ENCODE assay signal across 13 mouse cellular contexts in the genomic region with DNA sequence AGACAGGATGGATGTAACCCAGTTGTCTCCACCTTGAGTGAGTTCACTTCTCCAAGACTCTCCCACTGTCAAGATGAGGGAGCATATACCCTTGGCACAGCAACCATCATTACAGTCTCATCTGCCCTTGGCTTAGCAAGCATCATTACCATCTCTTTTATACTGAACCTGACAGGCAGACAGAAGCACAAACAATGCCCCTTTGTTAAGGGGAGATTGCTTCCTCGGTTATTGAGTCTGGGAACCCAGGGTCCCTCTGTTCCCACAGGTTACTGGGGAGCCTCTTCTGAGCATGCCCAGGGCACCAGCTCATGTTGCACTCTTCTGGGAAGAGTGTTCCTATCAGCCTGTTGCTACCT.
DNase-seq lines count a peak whose midpoint lies in the region; ATAC-seq lines count a peak whose summit lies in the region.
"Had no signal": no experiment of that assay in that cellular context is flagged by ENCODE, and none has a peak within 500 bp of the region (broad histone marks: within the 10 kb centered on the region; RNA-seq: fewer than 3 reads in every experiment).

No protein-coding gene starts in this region.

- peak overlapping the region; percentile 60; the same call in 1 of the 2 replicates for H3K27ac ChIP-seq in heart, embryonic 10.5 days
- H3K27ac ChIP-seq in heart, embryonic 12.5 days (ENCODE audit: poor library complexity, severe bottlenecking), result no peak overlapping the region
- H3K27ac ChIP-seq in embryonic facial prominence, embryonic 10.5 days (replicated peaks), result peak overlapping the region; percentile 78
- H3K27ac ChIP-seq in hindbrain, embryonic 12.5 days, result peak overlapping the region; percentile 78
- 0 out of 2 replicates have a peak overlapping the region, but pooled peaks have one; percentile 69 for H3K27ac ChIP-seq in midbrain, embryonic 15.5 days
- H3K27ac ChIP-seq: liver, embryonic 12.5 days had no signal

- H3K9me3 ChIP-seq in heart, embryonic 10.5 days, result no peaks in the 10 kb centered on the region
- H3K9me3 ChIP-seq in heart, embryonic 12.5 days (replicated peaks), result no peaks in the 10 kb centered on the region
- H3K9me3 ChIP-seq in embryonic facial prominence, embryonic 10.5 days, result no peaks in the 10 kb centered on the region
- H3K9me3 ChIP-seq in hindbrain, embryonic 12.5 days (replicated peaks), result no peaks in the 10 kb centered on the region
- H3K9me3 ChIP-seq in midbrain, embryonic 15.5 days, result no peaks in the 10 kb centered on the region
- H3K9me3 ChIP-seq: liver, embryonic 12.5 days had no signal

- H3K4me2 ChIP-seq in heart, embryonic 12.5 days, result no peak overlapping the region
- no peak overlapping the region for H3K4me2 ChIP-seq in hindbrain, embryonic 12.5 days (replicated peaks)
- no peak overlapping the region for H3K4me2 ChIP-seq in midbrain, embryonic 15.5 days
- H3K4me2 ChIP-seq: liver, embryonic 12.5 days had no signal

- H3K4me3 ChIP-seq in heart, embryonic 10.5 days, result no peak overlapping the region
- H3K4me3 ChIP-seq in heart, embryonic 12.5 days, result no peak overlapping the region
- H3K4me3 ChIP-seq in embryonic facial prominence, embryonic 10.5 days, result no peak overlapping the region
- H3K4me3 ChIP-seq in hindbrain, embryonic 12.5 days, result no peak overlapping the region
- H3K4me3 ChIP-seq in midbrain, embryonic 15.5 days, result no peak overlapping the region
- H3K4me3 ChIP-seq: erythroblast, embryonic 14.5 days; liver, embryonic 12.5 days had no signal

- 0 out of 2 replicates have a peak, but pooled peaks cover 5% of the 10 kb centered on the region for H3K36me3 ChIP-seq in heart, embryonic 10.5 days
- H3K36me3 ChIP-seq in heart, embryonic 12.5 days, result peaks cover 9% of the 10 kb centered on the region
- H3K36me3 ChIP-seq in embryonic facial prominence, embryonic 10.5 days (replicated peaks), result peaks cover 59% of the 10 kb centered on the region
- peaks cover 29% of the 10 kb centered on the region for H3K36me3 ChIP-seq in hindbrain, embryonic 12.5 days
- H3K36me3 ChIP-seq in midbrain, embryonic 15.5 days (replicated peaks), result no peaks in the 10 kb centered on the region
- H3K36me3 ChIP-seq: liver, embryonic 12.5 days had no signal

- peaks cover 51% of the 10 kb centered on the region for H3K4me1 ChIP-seq in heart, embryonic 10.5 days
- H3K4me1 ChIP-seq in heart, embryonic 12.5 days (replicated peaks), result peaks cover 42% of the 10 kb centered on the region
- H3K4me1 ChIP-seq in embryonic facial prominence, embryonic 10.5 days, result peaks cover 78% of the 10 kb centered on the region
- H3K4me1 ChIP-seq in hindbrain, embryonic 12.5 days, result peaks cover 66% of the 10 kb centered on the region
- H3K4me1 ChIP-seq in midbrain, embryonic 15.5 days, result peaks cover 45% of the 10 kb centered on the region

- no peak for ATAC-seq in heart, embryonic 12.5 days (ENCODE audit: insufficient number of reproducible peaks, low FRiP score)
- peak; percentile 61 for ATAC-seq in hindbrain, embryonic 12.5 days (ENCODE audit: low FRiP score)
- ATAC-seq in midbrain, embryonic 15.5 days (replicated peaks), result no peak
- ATAC-seq: liver, embryonic 12.5 days had no signal

- no peak overlapping the region for H3K9ac ChIP-seq in heart, embryonic 12.5 days
- H3K9ac ChIP-seq in hindbrain, embryonic 12.5 days, result no peak overlapping the region
- H3K9ac ChIP-seq in midbrain, embryonic 15.5 days, result no peak overlapping the region
- H3K9ac ChIP-seq: liver, embryonic 12.5 days had no signal

- DNase-seq in heart, embryonic 10.5 days (ENCODE audit: low spot score), result no peak
- no peak for DNase-seq in embryonic facial prominence, embryonic 10.5 days (ENCODE audit: low spot score)
- DNase-seq in left cerebral cortex, adult 9 months (ENCODE audit: low spot score in 2 of 2), result no peak
- DNase-seq in yolk sac, embryonic 10.5 days (ENCODE audit: low spot score), result no peak
- no peak for DNase-seq in adrenal gland, adult 18-20 months (ENCODE audit: low spot score in 2 of 2)
- DNase-seq: cerebellum, postnatal 36 days; gastrocnemius, postnatal 36 days; kidney, adult 9 months had no signal

- H3K27me3 ChIP-seq in heart, embryonic 10.5 days (ENCODE audit: insufficient read depth, poor library complexity, severe bottlenecking), result no peaks in the 10 kb centered on the region
- H3K27me3 ChIP-seq in heart, embryonic 12.5 days (replicated peaks), result no peaks in the 10 kb centered on the region
- no peaks in the 10 kb centered on the region for H3K27me3 ChIP-seq in embryonic facial prominence, embryonic 10.5 days (replicated peaks; ENCODE audit: low read depth, poor library complexity, severe bottlenecking)
- no peaks in the 10 kb centered on the region for H3K27me3 ChIP-seq in hindbrain, embryonic 12.5 days
- no peaks in the 10 kb centered on the region for H3K27me3 ChIP-seq in midbrain, embryonic 15.5 days (replicated peaks)

- WGBS in heart, embryonic 10.5 days, result 43% methylated on average over 1 of the region's 1 CpGs
- WGBS in heart, embryonic 12.5 days, result 26% methylated on average over 1 of the region's 1 CpGs
- WGBS in embryonic facial prominence, embryonic 10.5 days, result 13% methylated on average over 1 of the region's 1 CpGs
- 0% methylated on average over 1 of the region's 1 CpGs for WGBS in hindbrain, embryonic 12.5 days
- 3% methylated on average over 1 of the region's 1 CpGs for WGBS in midbrain, embryonic 15.5 days
